8 mouse cellular contexts compared by ENCODE assay signal in genomic region chr17:9167571-9168201, GRCm38 (mm10).
DNase-seq lines count a peak whose midpoint lies in the region; ATAC-seq and TF ChIP-seq lines count a peak whose summit lies in the region.

No protein-coding gene starts in this region.

- peak overlapping the region; percentile 93 for H3K4me2 ChIP-seq in heart, embryonic 12.5 days

- H3K4me3 ChIP-seq in cortical plate, adult 2 months (ENCODE audit: insufficient read depth, low read length): peak overlapping the region; percentile 32
- H3K4me3 ChIP-seq in heart, embryonic 12.5 days: peak overlapping the region; percentile 52
- peak overlapping the region; percentile 66 for H3K4me3 ChIP-seq in layer of hippocampus, adult 2 months

- intact Hi-C loops in gastrocnemius, postnatal 36 days (cut with DNase I): loop anchor here (5.0 to 10.0 kb wide), 3 partner anchors 590 to 1577 kb away; partner anchors contain the start of gene Qk

- H3K27ac ChIP-seq in cortical plate, adult 2 months (ENCODE audit: insufficient read depth, low read length): 0 out of 2 replicates have a peak overlapping the region, but pooled peaks have one; percentile 13
- no peak overlapping the region for H3K27ac ChIP-seq in heart, embryonic 12.5 days (ENCODE audit: poor library complexity, severe bottlenecking)
- H3K27ac ChIP-seq in layer of hippocampus, adult 2 months: peak overlapping the region; percentile 91

- no peak for TF ChIP-seq CTCF in cortical plate, adult 2 months (IDR thresholded peaks at IDR 0.05; ENCODE audit: extremely low read depth, insufficient read depth, low read length)
- no peak for TF ChIP-seq CTCF in layer of hippocampus, adult 2 months (conservative IDR thresholded peaks at IDR 0.05)

- under 1% methylated on average over 20 of the region's 20 CpGs for WGBS in heart, embryonic 12.5 days

- H3K36me3 ChIP-seq in heart, embryonic 12.5 days: no peaks in the 10 kb centered on the region

- H3K4me1 ChIP-seq in cortical plate, adult 2 months (ENCODE audit: control insufficient read depth, insufficient read depth, low read length): peaks cover 3% of the 10 kb centered on the region; the same call in 1 of the 2 replicates
- H3K4me1 ChIP-seq in heart, embryonic 12.5 days (replicated peaks): peaks cover 8% of the 10 kb centered on the region

- peak overlapping the region; percentile 67 for H3K9ac ChIP-seq in heart, embryonic 12.5 days

- no peak for ATAC-seq in heart, embryonic 12.5 days (ENCODE audit: insufficient number of reproducible peaks, low FRiP score)

- peaks cover 3% of the 10 kb centered on the region; the same call in 1 of the 2 replicates for H3K27me3 ChIP-seq in heart, embryonic 12.5 days (replicated peaks)

- 0 out of 2 replicates have a peak, but pooled peaks have one; percentile 2 for TF ChIP-seq POLR2A in cortical plate, adult 2 months (IDR thresholded peaks at IDR 0.05; ENCODE audit: extremely low read depth, insufficient read depth, low read length)

- no peaks in the 10 kb centered on the region for H3K9me3 ChIP-seq in heart, embryonic 12.5 days (replicated peaks)

- DNase-seq in kidney, adult 9 months: peak; percentile 2
- DNase-seq in kidney, adult 8-10 months: no peak
- DNase-seq in layer of hippocampus, adult 2 months (ENCODE audit: low spot score in 2 of 2): peak; percentile 15 to 29
- peak; percentile 4 for DNase-seq in lung, postnatal 14 days
- peak; percentile 3 to 21 for DNase-seq in right cerebral cortex, postnatal 36 days (ENCODE audit: low spot score in 2 of 2)
- no peak for DNase-seq in gastrocnemius, postnatal 36 days

Comparison
In these comparisons a context has a peak if more than half of its experiments do, and no peak if none do; other contexts are left out.
1. DNase-seq: peak in kidney, adult 9 months (single experiment), layer of hippocampus, adult 2 months (2 of 2), lung, postnatal 14 days (single experiment) and right cerebral cortex, postnatal 36 days (2 of 2); none in kidney, adult 8-10 months (0 of 2) and gastrocnemius, postnatal 36 days (0 of 2).
2. Peak in every context shown above with its lines, with median percentiles within 50 percentile points of each other: H3K4me3 ChIP-seq.